Mouse (Mus musculus): Measurements from ENCODE around the gene Fndc11. TPM values are rescaled to one million over a fixed set of nuclear protein-coding genes. Genes with fewer than 3 reads are reported as not detected.

Gene Fndc11
- polyA plus RNA-seq, 1 experiment from 2014 or later, result 0.58 TPM

- Histone ChIP-seq H3K4me1 (ENCODE audit: control insufficient read depth, insufficient read depth, low read length) (no peaks in the 10 kb centered on the region), H3K27me3 (ENCODE audit: control insufficient read depth, insufficient read depth, low read length) (no peaks in the 10 kb centered on the region), H3K9ac (ENCODE audit: low read depth, low read length) (no peak overlapping the region), H3K36me3 (ENCODE audit: control insufficient read depth, insufficient read depth, low read length) (no peaks in the 10 kb centered on the region), H3K4me3 (ENCODE audit: low read length) (no peak overlapping the region), H3K27ac (ENCODE audit: low read depth, low read length) (no peak overlapping the region), H3K4me2 (replicated peaks; ENCODE audit: low read depth, low read length) (no peak overlapping the region), H3K9me3 (ENCODE audit: control insufficient read depth, low read length) (no peaks in the 10 kb centered on the region)
- WGBS, result 85% methylated on average over 19 of the region's 20 CpGs
- no peak for ATAC-seq (ENCODE audit: low FRiP score, low TSS enrichment)
These were observed 11.4 kb downstream of the Fndc11 start for GRCm38 (mm10) chr2:181231171-181231570.

- H3K9me3 ChIP-seq (ENCODE audit: control insufficient read depth, low read length), result no peaks in the 10 kb centered on the region
- H3K4me2 ChIP-seq (replicated peaks; ENCODE audit: low read depth, low read length), result no peak overlapping the region
- WGBS, result 91% methylated on average over 15 of the region's 15 CpGs
- no peak overlapping the region for H3K4me3 ChIP-seq (ENCODE audit: low read length)
- H3K4me1 ChIP-seq (ENCODE audit: control insufficient read depth, insufficient read depth, low read length), result no peaks in the 10 kb centered on the region
- no peak for ATAC-seq (ENCODE audit: low FRiP score, low TSS enrichment)
- no peak overlapping the region for H3K27ac ChIP-seq (ENCODE audit: low read depth, low read length)
- H3K27me3 ChIP-seq (ENCODE audit: control insufficient read depth, insufficient read depth, low read length), result no peaks in the 10 kb centered on the region
- no peaks in the 10 kb centered on the region; the same call in 1 of the 2 replicates for H3K36me3 ChIP-seq (ENCODE audit: control insufficient read depth, insufficient read depth, low read length)
- H3K9ac ChIP-seq (ENCODE audit: low read depth, low read length), result no peak overlapping the region
These were observed 13.6 kb downstream of the Fndc11 start for GRCm38 (mm10) chr2:181233443-181233842.

GRCm38 (mm10) chr2:181234680-181235079, 14.9 kb downstream of the Fndc11 start:
- no peak overlapping the region for H3K4me2 ChIP-seq (replicated peaks; ENCODE audit: low read depth, low read length)
- no peaks in the 10 kb centered on the region for H3K4me1 ChIP-seq (ENCODE audit: control insufficient read depth, insufficient read depth, low read length)

GRCm38 (mm10) chr2:181235681-181236566, 16.1 kb downstream of the Fndc11 start:
- Histone ChIP-seq H3K27ac (ENCODE audit: low read depth, low read length) (no peak overlapping the region), H3K9ac (ENCODE audit: low read depth, low read length) (no peak overlapping the region), H3K9me3 (ENCODE audit: control insufficient read depth, low read length) (no peaks in the 10 kb centered on the region), H3K4me3 (ENCODE audit: low read length) (no peak overlapping the region), H3K27me3 (ENCODE audit: control insufficient read depth, insufficient read depth, low read length) (no peaks in the 10 kb centered on the region), H3K36me3 (ENCODE audit: control insufficient read depth, insufficient read depth, low read length) (no peaks in the 10 kb centered on the region; the same call in 1 of the 2 replicates), H3K4me1 (ENCODE audit: control insufficient read depth, insufficient read depth, low read length) (no peaks in the 10 kb centered on the region), H3K4me2 (replicated peaks; ENCODE audit: low read depth, low read length) (no peak overlapping the region)
- WGBS, result 86% methylated on average over 23 of the region's 23 CpGs
- no peak for ATAC-seq (ENCODE audit: low FRiP score, low TSS enrichment)

More at GRCm38 (mm10) chr2:181234680-181235079, 14.9 kb downstream of the Fndc11 start:
- Histone ChIP-seq H3K27me3 (ENCODE audit: control insufficient read depth, insufficient read depth, low read length) (no peaks in the 10 kb centered on the region), H3K9ac (ENCODE audit: low read depth, low read length) (no peak overlapping the region), H3K36me3 (ENCODE audit: control insufficient read depth, insufficient read depth, low read length) (no peaks in the 10 kb centered on the region; the same call in 1 of the 2 replicates), H3K9me3 (ENCODE audit: control insufficient read depth, low read length) (no peaks in the 10 kb centered on the region), H3K4me3 (ENCODE audit: low read length) (no peak overlapping the region), H3K27ac (ENCODE audit: low read depth, low read length) (no peak overlapping the region)
- WGBS, result 91% methylated on average over 11 of the region's 11 CpGs
- ATAC-seq (ENCODE audit: low FRiP score, low TSS enrichment), result no peak

GRCm38 (mm10) chr2:181237251-181238014, 17.6 kb downstream of the Fndc11 start:
- H3K4me1 ChIP-seq (ENCODE audit: control insufficient read depth, insufficient read depth, low read length), result no peaks in the 10 kb centered on the region
- no peaks in the 10 kb centered on the region; the same call in 1 of the 2 replicates for H3K36me3 ChIP-seq (ENCODE audit: control insufficient read depth, insufficient read depth, low read length)
- H3K9me3 ChIP-seq (ENCODE audit: control insufficient read depth, low read length), result no peaks in the 10 kb centered on the region
- 92% methylated on average over 17 of the region's 17 CpGs for WGBS
- H3K27ac ChIP-seq (ENCODE audit: low read depth, low read length), result no peak overlapping the region
- H3K27me3 ChIP-seq (ENCODE audit: control insufficient read depth, insufficient read depth, low read length), result no peaks in the 10 kb centered on the region
- H3K9ac ChIP-seq (ENCODE audit: low read depth, low read length), result no peak overlapping the region
- no peak for ATAC-seq (ENCODE audit: low FRiP score, low TSS enrichment)
- H3K4me2 ChIP-seq (replicated peaks; ENCODE audit: low read depth, low read length), result no peak overlapping the region
- no peak overlapping the region for H3K4me3 ChIP-seq (ENCODE audit: low read length)

GRCm38 (mm10) chr2:181238091-181238610, 18.3 kb downstream of the Fndc11 start:
- Histone ChIP-seq H3K27me3 (ENCODE audit: control insufficient read depth, insufficient read depth, low read length) (no peaks in the 10 kb centered on the region), H3K4me1 (ENCODE audit: control insufficient read depth, insufficient read depth, low read length) (no peaks in the 10 kb centered on the region), H3K4me2 (replicated peaks; ENCODE audit: low read depth, low read length) (no peak overlapping the region), H3K9ac (ENCODE audit: low read depth, low read length) (no peak overlapping the region), H3K36me3 (ENCODE audit: control insufficient read depth, insufficient read depth, low read length) (no peaks in the 10 kb centered on the region; the same call in 1 of the 2 replicates), H3K9me3 (ENCODE audit: control insufficient read depth, low read length) (no peaks in the 10 kb centered on the region), H3K27ac (ENCODE audit: low read depth, low read length) (no peak overlapping the region), H3K4me3 (ENCODE audit: low read length) (no peak overlapping the region)
- WGBS, result 75% methylated on average over 10 of the region's 10 CpGs
- no peak for ATAC-seq (ENCODE audit: low FRiP score, low TSS enrichment)

- H3K27ac ChIP-seq (ENCODE audit: low read depth, low read length), result no peak overlapping the region
- 73% methylated on average over 2 of the region's 2 CpGs for WGBS
- no peaks in the 10 kb centered on the region; the same call in 1 of the 2 replicates for H3K36me3 ChIP-seq (ENCODE audit: control insufficient read depth, insufficient read depth, low read length)
- no peak overlapping the region for H3K4me2 ChIP-seq (replicated peaks; ENCODE audit: low read depth, low read length)
- H3K4me1 ChIP-seq (ENCODE audit: control insufficient read depth, insufficient read depth, low read length), result no peaks in the 10 kb centered on the region
- no peak for ATAC-seq (ENCODE audit: low FRiP score, low TSS enrichment)
- H3K9ac ChIP-seq (ENCODE audit: low read depth, low read length), result no peak overlapping the region
- no peaks in the 10 kb centered on the region for H3K9me3 ChIP-seq (ENCODE audit: control insufficient read depth, low read length)
- no peaks in the 10 kb centered on the region for H3K27me3 ChIP-seq (ENCODE audit: control insufficient read depth, insufficient read depth, low read length)
- no peak overlapping the region for H3K4me3 ChIP-seq (ENCODE audit: low read length)
These were observed 19.0 kb downstream of the Fndc11 start for GRCm38 (mm10) chr2:181238861-181239260.

- no peaks in the 10 kb centered on the region for H3K4me1 ChIP-seq (ENCODE audit: control insufficient read depth, insufficient read depth, low read length)
- no peaks in the 10 kb centered on the region for H3K27me3 ChIP-seq (ENCODE audit: control insufficient read depth, insufficient read depth, low read length)
- H3K27ac ChIP-seq (ENCODE audit: low read depth, low read length), result no peak overlapping the region
- H3K9ac ChIP-seq (ENCODE audit: low read depth, low read length), result no peak overlapping the region
- no peak for ATAC-seq (ENCODE audit: low FRiP score, low TSS enrichment)
- no peak overlapping the region for H3K4me3 ChIP-seq (ENCODE audit: low read length)
- H3K36me3 ChIP-seq (ENCODE audit: control insufficient read depth, insufficient read depth, low read length), result no peaks in the 10 kb centered on the region; the same call in 1 of the 2 replicates
- WGBS, result 95% methylated on average over 9 of the region's 9 CpGs
- no peaks in the 10 kb centered on the region for H3K9me3 ChIP-seq (ENCODE audit: control insufficient read depth, low read length)
- H3K4me2 ChIP-seq (replicated peaks; ENCODE audit: low read depth, low read length), result no peak overlapping the region
These were observed 19.4 kb downstream of the Fndc11 start for GRCm38 (mm10) chr2:181239261-181239660.
